18 mouse cellular contexts compared by ENCODE assay signal in genomic region chr9:102929776-102930175, GRCm38 (mm10). TPM values are rescaled to one million over a fixed set of nuclear protein-coding genes. Genes with fewer than 3 reads are reported as not detected.
DNase-seq lines count a peak whose midpoint lies in the region; ATAC-seq lines count a peak whose summit lies in the region.
"Had no signal": no experiment of that assay in that cellular context is flagged by ENCODE, and none has a peak within 500 bp of the region (broad histone marks: within the 10 kb centered on the region; RNA-seq: fewer than 3 reads in every experiment).

No protein-coding gene starts in this region.

- peaks cover 10% of the 10 kb centered on the region for H3K4me1 ChIP-seq in neural tube, embryonic 15.5 days
- H3K4me1 ChIP-seq in hindbrain, embryonic 11.5 days (replicated peaks; ENCODE audit: control insufficient read depth, insufficient read depth, low read length), result no peaks in the 10 kb centered on the region
- H3K4me1 ChIP-seq in midbrain, embryonic 15.5 days, result 0 out of 2 replicates have a peak, but pooled peaks cover 3% of the 10 kb centered on the region
- H3K4me1 ChIP-seq: limb, embryonic 12.5 days had no signal

- no peaks in the 10 kb centered on the region for H3K9me3 ChIP-seq in neural tube, embryonic 15.5 days (replicated peaks)
- no peaks in the 10 kb centered on the region for H3K9me3 ChIP-seq in hindbrain, embryonic 11.5 days (ENCODE audit: control insufficient read depth, low read length)
- H3K9me3 ChIP-seq in midbrain, embryonic 15.5 days, result no peaks in the 10 kb centered on the region
- H3K9me3 ChIP-seq: heart, embryonic 10.5 days; kidney, embryonic 15.5 days; limb, embryonic 12.5 days had no signal

- 27% methylated on average over 6 of the region's 6 CpGs for WGBS in neural tube, embryonic 15.5 days
- 43% methylated on average over 6 of the region's 6 CpGs for WGBS in hindbrain, embryonic 11.5 days
- 47% methylated on average over 6 of the region's 6 CpGs for WGBS in midbrain, embryonic 15.5 days

- no peak overlapping the region for H3K4me3 ChIP-seq in neural tube, embryonic 15.5 days (replicated peaks)
- no peak overlapping the region for H3K4me3 ChIP-seq in hindbrain, embryonic 11.5 days (ENCODE audit: low read depth, low read length)
- no peak overlapping the region for H3K4me3 ChIP-seq in midbrain, embryonic 15.5 days
- H3K4me3 ChIP-seq: erythroblast, embryonic 14.5 days; heart, embryonic 10.5 days; kidney, embryonic 15.5 days; limb, embryonic 12.5 days had no signal

- H3K9ac ChIP-seq in neural tube, embryonic 15.5 days (replicated peaks), result no peak overlapping the region
- H3K9ac ChIP-seq in hindbrain, embryonic 11.5 days (ENCODE audit: low read depth, low read length), result no peak overlapping the region
- H3K9ac ChIP-seq in midbrain, embryonic 15.5 days, result no peak overlapping the region
- H3K9ac ChIP-seq: kidney, embryonic 15.5 days; limb, embryonic 12.5 days; liver, embryonic 14.5 days had no signal

- H3K27me3 ChIP-seq in neural tube, embryonic 15.5 days (replicated peaks), result no peaks in the 10 kb centered on the region
- H3K27me3 ChIP-seq in hindbrain, embryonic 11.5 days (ENCODE audit: control insufficient read depth, insufficient read depth, low read length), result no peaks in the 10 kb centered on the region
- H3K27me3 ChIP-seq in midbrain, embryonic 15.5 days (replicated peaks), result no peaks in the 10 kb centered on the region
- H3K27me3 ChIP-seq: kidney, embryonic 15.5 days; limb, embryonic 12.5 days had no signal

- peak; percentile 33 for DNase-seq in neural tube, embryonic 10.5 days (ENCODE audit: extremely low spot score, low spot score)
- peak; percentile 64 for DNase-seq in hindbrain, embryonic 11.5 days (ENCODE audit: low spot score)
- peak; percentile 63 for DNase-seq in mesoderm, embryonic 11.5 days (ENCODE audit: low read depth, low spot score)
- no peak for DNase-seq in lung, postnatal 4 days
- DNase-seq in thymus, postnatal 0 days (ENCODE audit: low spot score), result no peak
- DNase-seq: adrenal gland, postnatal 36 days; cerebellum, postnatal 10 days; gastrocnemius, postnatal 36 days; heart, postnatal 14 days; right cerebral cortex, adult 18-20 months; thymus, adult 18-20 months had no signal

- ATAC-seq in neural tube, embryonic 15.5 days (ENCODE audit: low FRiP score), result no peak
- ATAC-seq in hindbrain, embryonic 11.5 days (ENCODE audit: low FRiP score), result peak; percentile 81
- no peak for ATAC-seq in midbrain, embryonic 15.5 days (replicated peaks)

- H3K27ac ChIP-seq in neural tube, embryonic 15.5 days (replicated peaks), result no peak overlapping the region
- peak overlapping the region; percentile 39; the same call in 1 of the 2 replicates for H3K27ac ChIP-seq in hindbrain, embryonic 11.5 days (ENCODE audit: low read depth, low read length)
- H3K27ac ChIP-seq in midbrain, embryonic 15.5 days, result no peak overlapping the region
- H3K27ac ChIP-seq: heart, embryonic 10.5 days; kidney, embryonic 15.5 days; limb, embryonic 12.5 days; liver, embryonic 14.5 days had no signal

- H3K36me3 ChIP-seq in neural tube, embryonic 15.5 days, result no peaks in the 10 kb centered on the region
- H3K36me3 ChIP-seq in hindbrain, embryonic 11.5 days (ENCODE audit: control insufficient read depth, insufficient read depth, low read length), result no peaks in the 10 kb centered on the region
- no peaks in the 10 kb centered on the region for H3K36me3 ChIP-seq in midbrain, embryonic 15.5 days (replicated peaks)
- H3K36me3 ChIP-seq: heart, embryonic 10.5 days; kidney, embryonic 15.5 days; limb, embryonic 12.5 days had no signal

- no peak overlapping the region for H3K4me2 ChIP-seq in neural tube, embryonic 15.5 days
- H3K4me2 ChIP-seq in hindbrain, embryonic 11.5 days (replicated peaks; ENCODE audit: low read depth, low read length), result no peak overlapping the region
- no peak overlapping the region for H3K4me2 ChIP-seq in midbrain, embryonic 15.5 days
- H3K4me2 ChIP-seq: kidney, embryonic 15.5 days; limb, embryonic 12.5 days had no signal

RNA-seq across cellular contexts. Expression of gene Slco2a1, which starts 58.7 kb away (rescaled TPM):
- 2.6 and 6.5 TPM in 2 replicates for polyA plus RNA-seq in neural tube, embryonic 15.5 days (2015; fragmentation: Nextera tagmentation; extraction: Ambion mirVana)
- polyA plus RNA-seq in hindbrain, embryonic 11.5 days (2014; fragmentation: Nextera tagmentation; extraction: Ambion mirVana), result 0.43 and 0.60 TPM in 2 replicates
- 3.0 and 3.5 TPM in 2 replicates for polyA plus RNA-seq in midbrain, embryonic 15.5 days (2015; fragmentation: Nextera tagmentation; extraction: Ambion mirVana)
- polyA plus RNA-seq in thymus, postnatal 0 days (2015; fragmentation: Nextera tagmentation; extraction: Ambion mirVana), result 10.0 and 12.2 TPM in 2 replicates

Comparison
In these comparisons a context has a peak if more than half of its experiments do, and no peak if none do; other contexts are left out.
1. DNase-seq: peak in neural tube, embryonic 10.5 days (single experiment), hindbrain, embryonic 11.5 days (single experiment) and mesoderm, embryonic 11.5 days (single experiment); none in lung, postnatal 4 days (0 of 2) and thymus, postnatal 0 days (single experiment).